Mouse (Mus musculus): Measurements from ENCODE around the gene Tsc22d3.
"Not testable (repeated sequence)": the region's sequence is repeated elsewhere in the genome, so short reads cannot be mapped to it uniquely, and the experiment has no call there.

Tsc22d3 gene

GRCm38 (mm10) chrX:140567711-140568407 lies 32.6 kb downstream of the Tsc22d3 start:
- DNase-seq (ENCODE audit: extremely low spot score, low read depth, low spot score) = no peak

DNA sequence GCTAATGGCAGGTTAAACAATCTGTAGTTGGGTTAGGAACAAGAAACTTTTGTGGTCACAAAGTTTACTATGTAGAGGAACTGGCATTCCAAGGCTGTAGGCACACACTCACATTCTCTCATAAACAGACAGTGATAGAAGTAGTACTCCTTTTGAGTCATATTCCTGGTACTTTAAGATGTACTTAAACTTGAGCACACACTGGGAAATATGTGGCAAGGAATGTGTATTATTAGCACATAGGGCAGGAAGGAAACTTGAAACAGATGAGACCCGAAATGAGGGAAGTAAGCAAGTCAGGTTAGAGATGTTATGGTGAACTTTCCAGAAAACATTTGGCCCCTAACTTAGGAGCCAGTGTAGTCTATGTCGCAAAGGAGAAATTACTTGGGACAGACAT lies 34.7 kb downstream of the Tsc22d3 start:
- no peak for DNase-seq (ENCODE audit: extremely low spot score, low read depth, low spot score)

GRCm38 (mm10) chrX:140565212-140565611 lies 35.2 kb downstream of the Tsc22d3 start:
- no peak for DNase-seq (ENCODE audit: extremely low spot score, low read depth, low spot score)

- no peak for DNase-seq (ENCODE audit: extremely low spot score, low read depth, low spot score)
Measured at GRCm38 (mm10) chrX:140564777-140565176, 35.7 kb downstream of the Tsc22d3 start.

DNA sequence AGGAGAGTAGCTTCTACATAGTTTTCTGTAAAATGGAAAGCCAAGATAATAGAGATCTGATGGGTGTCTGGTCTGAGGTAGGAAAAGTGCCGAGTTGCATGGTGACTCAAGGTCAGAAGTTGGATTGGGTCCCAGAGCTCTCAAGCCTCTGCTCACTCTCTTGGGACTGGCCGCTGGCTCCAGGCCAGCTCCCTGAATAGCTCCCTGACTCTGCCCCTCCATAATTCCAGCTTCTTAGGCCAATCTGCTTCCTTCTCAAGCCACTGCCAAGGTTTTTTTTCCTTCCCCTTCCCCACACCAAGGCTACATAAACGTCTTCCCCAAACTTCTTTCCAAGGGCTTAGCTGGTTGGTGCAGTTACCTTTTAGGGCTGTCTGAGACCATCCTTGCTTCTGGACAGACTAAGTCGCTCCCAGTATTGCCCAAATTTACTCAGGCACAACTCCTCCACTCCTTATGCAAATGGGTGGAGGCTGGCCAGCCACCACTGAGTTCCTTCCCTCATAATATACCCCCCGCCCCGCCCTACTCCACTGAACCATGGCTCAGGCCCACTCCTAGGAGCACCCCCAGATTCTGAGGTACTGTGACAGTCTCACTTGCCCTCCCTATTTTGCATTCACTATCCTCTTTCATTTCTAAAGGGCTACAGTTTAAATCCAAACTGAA lies 42.1 kb downstream of the Tsc22d3 start:
- no peak for DNase-seq (ENCODE audit: extremely low spot score, low read depth, low spot score)

DNA sequence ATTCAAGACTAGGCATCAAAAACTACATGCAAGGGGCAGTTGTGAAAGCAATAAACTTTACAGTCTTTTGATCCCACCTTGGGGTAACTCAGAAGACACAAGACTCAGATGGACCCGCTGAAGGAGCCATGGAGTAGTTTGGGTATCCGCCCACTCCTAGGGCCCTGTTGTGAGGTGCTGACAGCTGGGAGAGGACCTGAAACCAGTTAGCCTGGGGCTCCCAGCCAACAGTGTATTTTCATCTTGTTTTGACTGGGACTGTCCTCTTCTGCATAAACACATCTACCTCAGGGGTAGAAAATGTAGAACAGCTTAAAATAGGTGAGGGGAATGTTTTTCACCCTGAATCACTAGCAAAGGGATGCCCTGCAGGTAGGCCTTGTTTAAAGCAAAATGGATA lies 44.5 kb downstream of the Tsc22d3 start:
- no peak for DNase-seq (ENCODE audit: extremely low spot score, low read depth, low spot score)

GRCm38 (mm10) chrX:140555423-140555822 lies 45.0 kb downstream of the Tsc22d3 start:
- DNase-seq (ENCODE audit: extremely low spot score, low read depth, low spot score) = no peak

GRCm38 (mm10) chrX:140547660-140548419 lies 52.6 kb downstream of the Tsc22d3 start:
- no peak for DNase-seq (ENCODE audit: extremely low spot score, low read depth, low spot score)

DNA sequence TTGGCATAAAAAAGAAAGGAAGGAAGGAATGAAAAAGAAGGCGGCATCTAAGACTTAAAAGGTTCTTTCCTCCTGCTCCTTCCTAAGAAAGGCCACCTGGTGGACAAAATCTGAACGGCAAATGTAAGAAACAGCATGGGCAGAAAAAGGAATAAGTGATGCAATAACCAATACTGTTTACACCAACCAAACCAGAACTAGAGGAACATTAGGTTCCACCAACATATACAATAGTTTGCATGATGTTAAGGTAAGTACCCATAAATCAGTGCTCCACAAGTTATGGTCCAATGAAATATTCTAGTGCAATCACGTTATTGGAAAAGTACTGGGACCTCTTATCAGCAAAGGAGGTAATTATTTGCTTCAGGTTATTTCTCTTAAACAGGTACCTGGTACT lies 55.7 kb downstream of the Tsc22d3 start:
- DNase-seq (ENCODE audit: extremely low spot score, low read depth, low spot score) = no peak

- no peak for DNase-seq (ENCODE audit: extremely low spot score, low read depth, low spot score)
Measured at GRCm38 (mm10) chrX:140542938-140543673, 57.4 kb downstream of the Tsc22d3 start.

DNA sequence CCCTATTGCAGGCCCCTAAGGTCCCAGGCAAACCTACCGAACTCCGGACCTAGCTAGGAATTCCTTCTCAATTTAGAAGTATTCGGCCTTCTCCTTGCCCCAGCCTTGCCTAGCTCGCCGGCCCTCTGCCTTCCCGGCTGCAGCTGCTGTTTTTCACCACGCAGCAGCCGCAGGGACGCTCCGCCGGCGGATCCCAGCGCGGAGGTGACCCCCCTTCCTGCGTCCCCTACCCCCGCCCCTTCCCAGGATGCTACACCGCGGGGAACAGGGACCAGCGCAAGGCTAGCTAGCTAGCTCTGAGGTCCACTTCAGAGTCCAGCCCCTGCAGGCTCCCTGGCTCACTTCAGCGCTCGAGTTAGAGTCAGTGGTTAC lies 58.0 kb downstream of the Tsc22d3 start:
- no peak for DNase-seq (ENCODE audit: extremely low spot score, low read depth, low spot score)

- DNase-seq (ENCODE audit: extremely low spot score, low read depth, low spot score) = no peak
Measured at GRCm38 (mm10) chrX:140541711-140542473, 58.6 kb downstream of the Tsc22d3 start.

DNA sequence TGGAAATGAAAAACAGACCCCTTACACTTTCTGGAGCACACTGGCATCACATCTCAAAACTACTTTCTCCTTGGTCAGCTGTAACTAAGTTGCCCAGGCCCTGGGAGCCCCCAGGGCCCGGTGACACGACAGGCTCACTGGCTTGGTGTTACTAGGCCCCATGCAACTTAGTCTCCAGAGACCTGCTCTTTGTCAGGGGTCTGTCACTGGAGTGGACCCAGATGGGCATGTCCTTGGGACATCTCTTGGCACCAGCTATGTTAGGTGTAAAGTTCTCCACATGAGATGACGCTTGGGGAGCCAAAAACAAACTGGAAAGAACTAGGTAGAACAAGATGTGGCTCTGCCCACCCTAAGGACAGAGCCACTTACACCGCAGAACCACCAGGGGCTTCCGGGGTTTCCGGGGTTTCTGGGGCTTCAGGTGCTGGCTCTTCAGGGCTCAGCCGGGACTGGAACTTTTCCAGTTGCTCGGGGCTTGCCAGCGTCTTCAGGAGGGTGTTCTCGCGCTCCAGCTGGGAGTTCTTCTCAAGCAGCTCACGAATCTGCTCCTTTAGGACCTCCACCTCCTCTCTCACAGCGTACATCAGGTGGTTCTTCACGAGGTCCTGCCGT lies 59.9 kb downstream of the Tsc22d3 start:
- no peak for DNase-seq (ENCODE audit: extremely low spot score, low read depth, low spot score)

DNA sequence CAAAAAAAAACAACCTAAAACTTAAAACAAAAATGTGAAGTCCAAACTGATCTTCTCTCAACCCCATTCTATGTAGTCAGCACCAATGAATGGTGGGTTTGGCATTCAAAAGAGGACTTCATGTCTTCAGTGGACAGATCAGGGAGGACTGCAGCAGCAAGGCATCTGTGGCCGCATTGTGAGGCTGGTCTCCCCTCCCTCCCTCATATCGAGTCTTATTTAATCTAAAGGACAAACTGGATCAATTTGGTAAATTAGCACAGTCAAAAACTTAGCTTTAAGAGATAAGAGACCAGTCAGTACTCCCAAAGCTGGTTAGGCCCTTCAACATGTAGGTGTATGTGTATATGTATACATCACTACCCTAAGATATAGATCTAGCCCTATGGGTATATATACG lies 60.6 kb downstream of the Tsc22d3 start:
- not testable (repeated sequence) for DNase-seq (ENCODE audit: extremely low spot score, low read depth, low spot score)

DNA sequence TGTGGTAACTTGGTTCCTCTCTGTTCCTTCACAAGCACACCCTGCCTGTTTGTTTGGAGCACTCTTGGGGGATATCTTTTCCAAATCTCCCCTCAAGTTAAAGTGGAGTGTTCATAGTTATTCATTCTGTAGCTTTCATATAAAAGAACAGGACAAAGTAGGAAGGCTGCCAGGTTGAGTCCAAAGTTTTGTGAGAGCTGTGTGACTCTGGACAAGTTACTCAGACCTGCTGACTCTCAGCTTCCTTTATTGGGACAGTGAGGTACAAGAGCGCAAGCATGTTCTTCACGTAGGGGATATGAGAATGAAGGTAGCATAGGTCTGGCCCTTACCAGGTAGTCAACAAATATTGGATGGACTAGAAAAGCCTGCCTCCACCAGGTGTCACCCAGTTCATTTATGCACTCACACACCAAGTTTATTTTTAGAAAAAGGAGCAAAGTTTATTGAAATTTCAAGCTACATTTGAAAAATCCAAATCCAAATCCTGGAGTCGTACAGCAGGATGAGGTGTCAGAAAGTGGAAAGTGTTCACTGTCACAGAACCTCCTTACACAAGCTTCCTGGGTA lies 61.3 kb downstream of the Tsc22d3 start:
- DNase-seq (ENCODE audit: extremely low spot score, low read depth, low spot score) = no peak

DNA sequence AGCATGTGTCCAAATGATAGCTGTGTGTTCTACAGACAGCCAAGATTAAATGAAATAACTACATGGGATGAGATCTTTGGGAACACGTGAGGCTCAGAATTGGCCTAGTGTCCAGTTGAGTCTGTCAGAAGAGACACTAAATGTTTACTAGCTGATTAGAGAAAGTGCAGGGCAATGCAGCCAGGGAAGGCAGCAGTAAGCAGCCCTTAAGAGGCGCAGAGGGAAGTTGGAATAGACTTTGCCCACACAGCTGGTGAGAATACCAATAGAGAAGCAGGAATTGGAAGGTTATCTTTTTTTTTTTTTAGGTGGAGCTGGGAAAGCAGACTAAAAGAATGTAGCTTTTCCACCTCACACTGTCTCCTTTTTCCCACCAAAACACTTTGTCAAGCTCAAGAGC lies 61.8 kb downstream of the Tsc22d3 start:
- no peak for DNase-seq (ENCODE audit: extremely low spot score, low read depth, low spot score)

DNA sequence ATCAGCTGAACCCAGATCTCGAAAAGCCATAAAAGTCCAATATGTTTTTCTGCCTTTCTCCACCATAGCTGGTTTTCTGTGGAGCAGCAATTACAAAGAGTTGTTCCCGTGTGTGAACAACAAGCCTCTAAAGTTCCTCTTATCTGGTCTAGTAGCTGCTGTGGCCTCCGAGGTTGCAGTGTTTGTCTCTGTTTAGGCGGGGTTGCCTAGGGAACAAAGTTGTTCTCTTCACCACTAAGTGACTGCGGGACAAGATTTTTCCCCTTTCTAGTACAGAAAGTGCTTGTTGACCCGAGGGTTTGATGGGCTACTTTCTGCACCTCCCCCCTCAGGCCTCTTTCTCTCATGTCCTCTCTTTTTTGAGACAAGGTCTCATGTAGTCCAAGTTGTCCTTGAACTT lies 62.8 kb downstream of the Tsc22d3 start:
- no peak for DNase-seq (ENCODE audit: extremely low spot score, low read depth, low spot score)

DNA sequence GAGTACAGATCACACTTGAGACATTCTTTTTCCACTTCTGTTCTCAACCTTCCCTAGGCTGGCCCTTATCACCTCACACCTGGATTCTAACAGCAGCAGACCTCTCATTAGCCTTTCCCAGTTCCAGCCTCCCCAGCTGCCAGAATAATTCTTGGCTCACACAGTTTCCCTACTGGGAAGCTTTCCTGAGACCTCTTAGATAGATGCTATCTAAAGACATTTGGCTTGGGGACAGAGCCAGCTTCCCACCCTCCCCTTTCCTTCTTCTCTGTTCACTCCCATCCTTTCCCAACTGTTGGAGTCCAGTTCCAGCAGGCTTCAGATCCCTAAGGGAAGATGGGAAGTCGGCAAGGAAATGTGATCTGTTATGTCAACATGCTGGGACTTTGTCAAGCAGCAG lies 65.0 kb downstream of the Tsc22d3 start:
- no peak for DNase-seq (ENCODE audit: extremely low spot score, low read depth, low spot score)

DNA sequence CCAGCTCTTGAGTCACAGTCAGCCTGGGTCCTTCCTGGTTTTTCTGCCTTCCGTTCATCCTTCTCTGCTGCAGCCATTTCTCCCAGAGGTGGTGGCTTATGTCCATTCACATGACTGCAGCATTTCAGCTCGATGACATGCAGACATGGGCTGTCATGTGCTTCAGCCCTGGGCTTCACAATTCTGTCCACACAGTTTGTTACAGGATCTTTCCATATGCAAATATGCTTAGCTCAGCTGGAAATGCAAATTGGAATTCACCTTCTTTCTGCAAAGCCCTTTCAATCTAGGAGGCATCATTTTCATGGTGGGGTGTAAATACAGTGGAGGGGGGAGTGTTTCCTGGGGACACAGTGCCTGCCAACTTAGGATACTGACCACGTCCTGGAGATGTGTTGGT lies 66.2 kb downstream of the Tsc22d3 start:
- DNase-seq (ENCODE audit: extremely low spot score, low read depth, low spot score) = no peak

- no peak for DNase-seq (ENCODE audit: extremely low spot score, low read depth, low spot score)
Measured at GRCm38 (mm10) chrX:140532325-140532724, 68.1 kb downstream of the Tsc22d3 start.
